Mouse (Mus musculus): ENCODE data around the gene Gm10750. TPM values are rescaled to one million over a fixed set of nuclear protein-coding genes. Genes with fewer than 3 reads are reported as not detected.
"Not testable (repeated sequence)": the region's sequence is repeated elsewhere in the genome, so short reads cannot be mapped to it uniquely, and the experiment has no call there.

The Gm10750 gene
- polyA plus RNA-seq (2015; fragmentation: Nextera tagmentation; extraction: Ambion mirVana), result not detected in 2 replicates

- not testable (repeated sequence) for H3K27me3 ChIP-seq; H3K4me3 ChIP-seq (replicated peaks); H3K4me2 ChIP-seq; ATAC-seq (replicated peaks; ENCODE audit: low FRiP score); H3K27ac ChIP-seq; H3K36me3 ChIP-seq; H3K9me3 ChIP-seq (replicated peaks); H3K4me1 ChIP-seq; H3K9ac ChIP-seq
- 78% methylated on average over 5 of the region's 5 CpGs for WGBS
Observed at GRCm38 (mm10) chr2:149017137-149017536, at the start of gene Gm10750. Gm10750 (minus strand) TSS chr2:149017237.

GRCm38 (mm10) chr2:149004826-149005225, 12.2 kb downstream of the Gm10750 start:
- Histone ChIP-seq H3K4me2 (no peak overlapping the region), H3K9me3 (replicated peaks) (no peaks in the 10 kb centered on the region), H3K27ac (no peak overlapping the region), H3K4me1 (no peaks in the 10 kb centered on the region), H3K4me3 (replicated peaks) (no peak overlapping the region), H3K36me3 (no peaks in the 10 kb centered on the region), H3K27me3 (no peaks in the 10 kb centered on the region), H3K9ac (no peak overlapping the region)
- WGBS, result 83% methylated on average over 2 of the region's 2 CpGs
- ATAC-seq (replicated peaks; ENCODE audit: low FRiP score), result no peak

GRCm38 (mm10) chr2:149003151-149003550, 13.9 kb downstream of the Gm10750 start, which contains the start of gene Gm1330:
Gm1330 (minus strand) TSS chr2:149003251.
- Histone ChIP-seq H3K4me2 (no peak within 1 kb of the TSS), H3K9me3 (replicated peaks) (no peaks in the 10 kb centered on the region), H3K27ac (no peak within 1 kb of the TSS), H3K36me3 (no peaks in the 10 kb centered on the region), H3K9ac (no peak within 1 kb of the TSS), H3K4me3 (replicated peaks) (no peak within 1 kb of the TSS), H3K4me1 (no peaks in the 10 kb centered on the region), H3K27me3 (no peaks in the 10 kb centered on the region)
- no peak for ATAC-seq (replicated peaks; ENCODE audit: low FRiP score)

GRCm38 (mm10) chr2:148995133-148995532, 21.9 kb downstream of the Gm10750 start:
- Histone ChIP-seq H3K36me3 (no peaks in the 10 kb centered on the region), H3K27ac (no peak overlapping the region), H3K9ac (no peak overlapping the region), H3K4me3 (replicated peaks) (no peak overlapping the region), H3K27me3 (no peaks in the 10 kb centered on the region), H3K9me3 (replicated peaks) (no peaks in the 10 kb centered on the region), H3K4me1 (no peaks in the 10 kb centered on the region), H3K4me2 (no peak overlapping the region)
- 86% methylated on average over 2 of the region's 2 CpGs for WGBS
- no peak for ATAC-seq (replicated peaks; ENCODE audit: low FRiP score)

Other genes with a start within 250 kb of the Gm10750 start
- gene Cst11, start 245.7 kb downstream of the Gm10750 start, polyA plus RNA-seq (2015; fragmentation: Nextera tagmentation; extraction: Ambion mirVana), result not detected in 2 replicates
- gene 8030411F24Rik, start 235.2 kb downstream of the Gm10750 start, polyA plus RNA-seq (2015; fragmentation: Nextera tagmentation; extraction: Ambion mirVana), result not detected in 2 replicates
- gene Cst12, start 227.9 kb downstream of the Gm10750 start, polyA plus RNA-seq (2015; fragmentation: Nextera tagmentation; extraction: Ambion mirVana), result not detected in 2 replicates
- 0.24 and 0.62 TPM in 2 replicates for gene Cst8, start 218.5 kb downstream of the Gm10750 start, polyA plus RNA-seq (2015; fragmentation: Nextera tagmentation; extraction: Ambion mirVana)
- gene Cst13, start 197.2 kb downstream of the Gm10750 start, polyA plus RNA-seq (2015; fragmentation: Nextera tagmentation; extraction: Ambion mirVana), result not detected in 2 replicates
- not detected in 2 replicates for gene Cst9, start 182.1 kb downstream of the Gm10750 start, polyA plus RNA-seq (2015; fragmentation: Nextera tagmentation; extraction: Ambion mirVana)
- gene 9230104L09Rik, start 152.2 kb downstream of the Gm10750 start, polyA plus RNA-seq (2015; fragmentation: Nextera tagmentation; extraction: Ambion mirVana), result not detected in 2 replicates
- 382 and 410 TPM in 2 replicates for gene Cst3, start 141.5 kb downstream of the Gm10750 start, polyA plus RNA-seq (2015; fragmentation: Nextera tagmentation; extraction: Ambion mirVana)
- gene Gm1330, start 14.0 kb downstream of the Gm10750 start, polyA plus RNA-seq (2015; fragmentation: Nextera tagmentation; extraction: Ambion mirVana), result not detected in 2 replicates

Measured in kidney, embryonic 15.5 days (tissue).